Mouse (Mus musculus): ENCODE measurements around the gene Olfr750.

DNA sequence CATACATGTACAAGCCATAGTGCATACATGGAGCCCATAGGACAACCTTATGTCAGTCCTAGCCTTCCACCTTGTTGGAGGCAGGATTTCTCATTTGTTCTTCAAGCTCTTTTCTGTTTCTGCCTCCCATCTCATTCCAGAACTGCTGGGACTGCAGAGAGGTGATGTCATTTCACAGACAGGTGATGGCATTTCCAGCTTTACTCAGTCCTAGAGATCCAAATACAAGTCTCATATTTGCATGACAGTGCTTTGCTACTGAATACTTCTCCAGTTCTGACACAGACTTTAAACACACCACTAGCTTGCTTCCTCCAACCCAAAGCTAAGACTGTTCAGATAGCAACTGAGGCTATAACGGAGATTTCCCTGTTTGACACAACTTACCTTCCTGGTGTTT lies 4.9 kb upstream of the Olfr750 start:
- no peak for TF ChIP-seq CTCF (IDR thresholded peaks at IDR 0.05)
- TF ChIP-seq EP300 (IDR thresholded peaks at IDR 0.05), result no peak

Data from lung, postnatal 0 days (tissue).